Mouse (Mus musculus): Measurements from ENCODE around the gene Sim1. TPM values are rescaled to one million over a fixed set of nuclear protein-coding genes. Genes with fewer than 3 reads are reported as not detected.

The Sim1 gene
- polyA plus RNA-seq, 1 experiment from 2014 or later, result 4.8 TPM

GRCm38 (mm10) chr10:51011391-51012150 lies 117.0 kb downstream of the Sim1 start:
- Histone ChIP-seq H3K4me2 (ENCODE audit: low read depth, low read length, severe bottlenecking) (no peak overlapping the region), H3K27ac (ENCODE audit: low read depth, low read length) (no peak overlapping the region)
- 3% methylated on average over 8 of the region's 8 CpGs for WGBS

GRCm38 (mm10) chr10:51014901-51015300 lies 120.3 kb downstream of the Sim1 start:
- H3K27me3 ChIP-seq (ENCODE audit: control insufficient read depth, insufficient read depth, low read length), result peaks cover 2% of the 10 kb centered on the region; the same call in 1 of the 2 replicates
- H3K27ac ChIP-seq (ENCODE audit: low read depth, low read length), result no peak overlapping the region
- H3K9ac ChIP-seq (ENCODE audit: low read length), result no peak overlapping the region
- no peaks in the 10 kb centered on the region for H3K9me3 ChIP-seq (ENCODE audit: control insufficient read depth, low read length)
- DNase-seq (ENCODE audit: low spot score) (no peak), ATAC-seq (replicated peaks; ENCODE audit: low FRiP score) (0 out of 2 replicates have a peak, but pooled peaks have one; percentile 34)
- H3K4me3 ChIP-seq (ENCODE audit: low read depth, low read length), result no peak overlapping the region
- no peak overlapping the region for H3K4me2 ChIP-seq (ENCODE audit: low read depth, low read length, severe bottlenecking)
- H3K36me3 ChIP-seq (ENCODE audit: control insufficient read depth, insufficient read depth, low read length), result no peaks in the 10 kb centered on the region
- H3K4me1 ChIP-seq (replicated peaks; ENCODE audit: control insufficient read depth, insufficient read depth, low read length), result 0 out of 2 replicates have a peak, but pooled peaks cover 4% of the 10 kb centered on the region
- 65% methylated on average over 2 of the region's 2 CpGs for WGBS

More at GRCm38 (mm10) chr10:51011391-51012150, 117.0 kb downstream of the Sim1 start:
- DNase-seq (ENCODE audit: low spot score) (no peak), ATAC-seq (replicated peaks; ENCODE audit: low FRiP score) (peak; percentile 75)
- Histone ChIP-seq H3K4me3 (ENCODE audit: low read depth, low read length) (no peak overlapping the region), H3K9me3 (ENCODE audit: control insufficient read depth, low read length) (no peaks in the 10 kb centered on the region), H3K36me3 (ENCODE audit: control insufficient read depth, insufficient read depth, low read length) (no peaks in the 10 kb centered on the region), H3K4me1 (replicated peaks; ENCODE audit: control insufficient read depth, insufficient read depth, low read length) (0 out of 2 replicates have a peak, but pooled peaks cover 4% of the 10 kb centered on the region), H3K9ac (ENCODE audit: low read length) (no peak overlapping the region), H3K27me3 (ENCODE audit: control insufficient read depth, insufficient read depth, low read length) (peaks cover 4% of the 10 kb centered on the region; the same call in 1 of the 2 replicates)

GRCm38 (mm10) chr10:51015362-51015761 lies 120.8 kb downstream of the Sim1 start:
- H3K4me3 ChIP-seq (ENCODE audit: low read depth, low read length), result no peak overlapping the region
- H3K9me3 ChIP-seq (ENCODE audit: control insufficient read depth, low read length), result no peaks in the 10 kb centered on the region
- ATAC-seq (replicated peaks; ENCODE audit: low FRiP score), result no peak
- no peak for DNase-seq (ENCODE audit: low spot score)
- no peak overlapping the region for H3K9ac ChIP-seq (ENCODE audit: low read length)
- no peaks in the 10 kb centered on the region for H3K36me3 ChIP-seq (ENCODE audit: control insufficient read depth, insufficient read depth, low read length)
- H3K27ac ChIP-seq (ENCODE audit: low read depth, low read length), result no peak overlapping the region
- 71% methylated on average over 1 of the region's 1 CpGs for WGBS
- H3K4me2 ChIP-seq (ENCODE audit: low read depth, low read length, severe bottlenecking), result no peak overlapping the region
- 0 out of 2 replicates have a peak, but pooled peaks cover 4% of the 10 kb centered on the region for H3K4me1 ChIP-seq (replicated peaks; ENCODE audit: control insufficient read depth, insufficient read depth, low read length)
- H3K27me3 ChIP-seq (ENCODE audit: control insufficient read depth, insufficient read depth, low read length), result no peaks in the 10 kb centered on the region

GRCm38 (mm10) chr10:51023308-51024279 lies 129.0 kb downstream of the Sim1 start:
- no peak overlapping the region for H3K4me2 ChIP-seq (ENCODE audit: low read depth, low read length, severe bottlenecking)
- H3K9me3 ChIP-seq (ENCODE audit: control insufficient read depth, low read length), result no peaks in the 10 kb centered on the region
- H3K9ac ChIP-seq (ENCODE audit: low read length), result no peak overlapping the region
- peak; percentile 28 for DNase-seq (ENCODE audit: low spot score)
- H3K27me3 ChIP-seq (ENCODE audit: control insufficient read depth, insufficient read depth, low read length), result no peaks in the 10 kb centered on the region
- WGBS, result 36% methylated on average over 9 of the region's 9 CpGs
- no peak overlapping the region for H3K27ac ChIP-seq (ENCODE audit: low read depth, low read length)
- H3K4me1 ChIP-seq (replicated peaks; ENCODE audit: control insufficient read depth, insufficient read depth, low read length), result no peaks in the 10 kb centered on the region
- no peaks in the 10 kb centered on the region for H3K36me3 ChIP-seq (ENCODE audit: control insufficient read depth, insufficient read depth, low read length)
- no peak overlapping the region for H3K4me3 ChIP-seq (ENCODE audit: low read depth, low read length)
- peak; percentile 78 for ATAC-seq (replicated peaks; ENCODE audit: low FRiP score)

All from forebrain, embryonic 11.5 days (tissue).